Mouse (Mus musculus) heart, postnatal 0 days (tissue): ENCODE data around the gene Acot8.

Experiments
- CTCF ChIP-seq: IDR thresholded peaks from 2 replicates; pipeline ENCODE4 v1.5.1; 2016; ENCODE audit warnings: antibody characterized with exemption, control low read depth, low read depth
- EP300 ChIP-seq: IDR thresholded peaks from 2 replicates; pipeline ENCODE4 v1.6.1; 2016; ENCODE audit warnings: antibody characterized with exemption, low read depth

DNA sequence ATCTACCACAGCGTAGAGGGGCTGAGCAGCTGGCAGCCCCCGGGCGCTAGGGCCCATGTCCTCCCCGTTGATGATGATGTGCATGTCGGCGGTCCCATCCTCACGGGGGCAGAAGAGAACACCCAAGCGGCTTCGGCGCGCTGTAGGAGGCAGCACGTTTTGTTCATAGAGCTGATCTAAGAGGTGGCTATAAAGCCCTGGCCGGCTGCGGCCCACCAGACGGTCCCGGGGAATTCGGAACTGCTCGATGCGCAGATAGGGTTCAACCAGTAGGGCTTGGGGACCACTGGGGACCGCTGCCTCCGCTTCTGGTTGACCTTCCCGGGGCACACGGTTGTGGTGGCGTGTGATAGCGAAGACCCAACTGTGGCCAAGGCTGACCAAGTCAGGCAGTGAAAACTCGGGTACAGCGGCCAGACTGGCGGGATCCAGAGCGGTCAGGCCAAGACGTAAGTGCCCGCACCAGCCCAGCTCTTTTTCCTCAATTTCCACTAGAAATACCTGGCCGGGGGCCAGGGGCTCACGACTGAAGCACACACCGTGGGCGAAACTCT is 28.1 kb upstream of the Acot8 start, which contains the start of gene Ctsa:
- TF ChIP-seq CTCF = peak; percentile 78
- no peak for TF ChIP-seq EP300
